Mouse (Mus musculus) adrenal gland, adult 8-10 months (tissue): Measurements from ENCODE around the gene Serpinb1c. TPM values are rescaled to one million over a fixed set of nuclear protein-coding genes. Genes with fewer than 3 reads are reported as not detected.
"Not testable (repeated sequence)": the region's sequence is repeated elsewhere in the genome, so short reads cannot be mapped to it uniquely, and the experiment has no call there.

ENCODE experiments used
- DNase-seq: peaks from one replicate; pipeline ENCODE4 v3.0.0; 2022
- total RNA-seq, 4 experiments: library from RNA; stranded (reverse); gene quantifications; 2 replicates each; pipeline ENCODE4 v1.2.4; 2022

Serpinb1c gene
- total RNA-seq, 4 experiments from 2014 or later = not detected

GRCm38 (mm10) chr13:32865591-32865990 is 32.4 kb downstream of the Serpinb1c start:
- DNase-seq = no peak

- DNase-seq = not testable (repeated sequence)
Observed at GRCm38 (mm10) chr13:32864529-32864928, 33.5 kb downstream of the Serpinb1c start.

- DNase-seq = no peak
Observed at GRCm38 (mm10) chr13:32863456-32863855, 34.6 kb downstream of the Serpinb1c start.

- no peak for DNase-seq
Observed at GRCm38 (mm10) chr13:32860821-32861220, 37.2 kb downstream of the Serpinb1c start.

- DNase-seq = no peak
Observed at GRCm38 (mm10) chr13:32853073-32853472, 44.9 kb downstream of the Serpinb1c start.

- DNase-seq = no peak
Observed at GRCm38 (mm10) chr13:32852539-32852938, 45.5 kb downstream of the Serpinb1c start.

- no peak for DNase-seq
Observed at GRCm38 (mm10) chr13:32851967-32852366, 46.0 kb downstream of the Serpinb1c start.

GRCm38 (mm10) chr13:32850668-32851404 is 47.2 kb downstream of the Serpinb1c start, which contains the start of gene Serpinb1a:
Gene Serpinb1a (minus strand): TSS chr13:32851185.
- peak; percentile 66 for DNase-seq

- DNase-seq = no peak
Observed at GRCm38 (mm10) chr13:32850156-32850555, 47.9 kb downstream of the Serpinb1c start.

GRCm38 (mm10) chr13:32849531-32850123 is 48.4 kb downstream of the Serpinb1c start:
- DNase-seq = no peak

- no peak for DNase-seq
Observed at GRCm38 (mm10) chr13:32849092-32849491, 48.9 kb downstream of the Serpinb1c start.

- no peak for DNase-seq
Observed at GRCm38 (mm10) chr13:32846221-32846620, 51.8 kb downstream of the Serpinb1c start.

- DNase-seq = no peak
Observed at GRCm38 (mm10) chr13:32841349-32841748, 56.7 kb downstream of the Serpinb1c start.

GRCm38 (mm10) chr13:32839314-32839713 is 58.7 kb downstream of the Serpinb1c start:
- DNase-seq = no peak

GRCm38 (mm10) chr13:32834513-32834912 is 63.5 kb downstream of the Serpinb1c start:
- DNase-seq = no peak

- no peak for DNase-seq
Observed at GRCm38 (mm10) chr13:32833237-32833636, 64.8 kb downstream of the Serpinb1c start.

- DNase-seq = no peak
Observed at GRCm38 (mm10) chr13:32832776-32833175, 65.2 kb downstream of the Serpinb1c start.

GRCm38 (mm10) chr13:32831505-32832273 is 66.3 kb downstream of the Serpinb1c start:
- DNase-seq = no peak

Other genes with a start within 250 kb of the Serpinb1c start
- gene Mylk4, start 114.3 kb downstream of the Serpinb1c start, total RNA-seq = under 1 TPM in 1 of 4 experiments, not detected in 3; 0.05 TPM
- gene Wrnip1, start 96.2 kb downstream of the Serpinb1c start, total RNA-seq = 10 to 100 TPM; 33.1 to 50.4 (median 42.2) TPM
- gene D930007J09Rik, start 95.4 kb downstream of the Serpinb1c start, total RNA-seq = under 1 TPM in 1 of 4 experiments, not detected in 3; 0.75 TPM
- gene Serpinb1a, start 47.0 kb downstream of the Serpinb1c start, total RNA-seq = 100 to 1,000 TPM in 1 of 4 experiments, 10 to 100 TPM in 1, 1 to 10 TPM in 2; 5.5 to 130 (median 37.7) TPM
- gene Serpinb6b, start 67.0 kb upstream of the Serpinb1c start, total RNA-seq = 10 to 100 TPM; 22.3 to 44.8 (median 27.7) TPM
- gene Serpinb9, start 105.0 kb upstream of the Serpinb1c start, total RNA-seq = 10 to 100 TPM; 16.8 to 24.1 (median 22.0) TPM
- under 1 TPM in 3 of 4 experiments, not detected in 1; 0.15 to 0.41 (median 0.28) TPM for gene Serpinb9b, start 129.2 kb upstream of the Serpinb1c start, total RNA-seq
- gene Serpinb1b, start 180.4 kb upstream of the Serpinb1c start, total RNA-seq = under 1 TPM in 2 of 4 experiments, not detected in 2; 0.56 to 0.99 TPM